Mouse (Mus musculus): ENCODE measurements around the gene Dner. TPM values are rescaled to one million over a fixed set of nuclear protein-coding genes. Genes with fewer than 3 reads are reported as not detected.
"Not testable (repeated sequence)": the region's sequence is repeated elsewhere in the genome, so short reads cannot be mapped to it uniquely, and the experiment has no call there.

The Dner gene
- total RNA-seq, 4 experiments from 2014 or later = 5.0 to 9.6 (median 6.0) TPM

DNA sequence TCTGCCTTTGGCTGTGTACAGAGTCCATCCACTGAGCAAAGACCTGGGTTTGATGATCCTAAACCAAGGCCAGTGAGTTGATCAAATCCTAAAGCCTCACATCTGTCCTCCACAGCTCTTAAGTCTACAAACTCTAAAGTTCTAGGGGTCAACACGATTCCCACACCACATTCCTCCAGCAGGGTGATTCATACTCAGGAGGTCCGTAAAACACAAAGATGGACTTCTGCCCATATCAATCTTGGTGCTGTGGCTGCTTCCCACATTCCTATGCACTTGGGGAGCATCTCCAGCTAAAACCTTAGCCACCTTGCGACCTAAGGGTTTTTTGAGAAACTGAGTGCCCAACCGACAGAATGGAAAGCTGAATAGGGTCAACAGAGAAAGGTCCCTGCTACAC lies 305.1 kb downstream of the Dner start:
- DNase-seq = no peak

DNA sequence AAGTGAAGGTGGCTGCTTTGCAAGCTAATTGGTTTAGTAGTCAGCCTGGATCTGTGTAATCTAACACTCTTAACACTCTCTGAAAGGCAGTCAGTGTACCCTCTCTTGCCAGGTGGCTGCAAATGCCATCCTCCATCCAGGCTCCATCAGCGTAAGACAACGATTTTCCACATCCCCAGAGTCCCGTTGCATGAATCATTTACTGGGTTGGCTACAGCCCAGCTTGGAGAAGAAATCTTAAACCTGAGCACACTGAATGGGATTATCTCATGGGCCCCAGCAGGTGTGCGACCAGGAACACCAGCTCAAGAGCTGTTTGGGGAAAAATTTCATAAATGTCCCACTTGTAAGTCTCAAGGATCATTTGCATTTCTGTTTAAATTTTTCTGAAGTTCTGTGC lies 308.4 kb downstream of the Dner start:
- no peak for DNase-seq

DNA sequence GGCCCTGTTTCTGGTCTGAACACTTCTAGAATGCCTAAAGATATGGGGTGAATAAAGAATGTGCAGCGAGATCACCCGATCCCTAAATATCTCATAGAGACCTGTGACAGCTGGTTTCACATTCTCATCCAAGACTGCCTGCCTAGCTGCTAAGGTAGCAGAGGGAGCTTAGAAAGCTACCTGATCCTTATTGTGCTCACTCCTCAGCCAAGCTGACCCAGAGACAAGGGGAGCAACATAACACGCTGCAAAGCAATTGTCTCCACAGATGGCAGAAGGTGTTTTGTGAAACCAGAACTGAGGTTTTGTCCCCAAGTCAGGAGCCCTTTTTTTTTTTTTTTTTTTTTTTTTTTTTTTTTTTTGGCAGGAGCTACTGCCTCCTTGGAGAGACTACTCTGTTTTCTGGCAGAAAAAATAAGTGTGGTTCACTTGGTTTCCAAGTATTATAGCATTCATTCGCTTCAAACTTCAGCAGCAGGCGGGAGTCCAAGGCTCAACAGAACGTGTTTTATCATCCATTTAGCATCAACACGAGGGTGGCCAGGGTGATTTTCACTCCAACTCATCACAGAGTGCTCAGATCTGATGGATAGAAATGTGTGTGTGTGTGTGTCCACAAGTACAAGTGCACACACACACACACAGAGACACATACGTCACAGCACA lies 309.4 kb downstream of the Dner start:
- no peak for DNase-seq

- no peak for DNase-seq
Measured at GRCm38 (mm10) chr1:84382709-84383108, 313.3 kb downstream of the Dner start.

GRCm38 (mm10) chr1:84382064-84382463 lies 314.0 kb downstream of the Dner start:
- DNase-seq = no peak

DNA sequence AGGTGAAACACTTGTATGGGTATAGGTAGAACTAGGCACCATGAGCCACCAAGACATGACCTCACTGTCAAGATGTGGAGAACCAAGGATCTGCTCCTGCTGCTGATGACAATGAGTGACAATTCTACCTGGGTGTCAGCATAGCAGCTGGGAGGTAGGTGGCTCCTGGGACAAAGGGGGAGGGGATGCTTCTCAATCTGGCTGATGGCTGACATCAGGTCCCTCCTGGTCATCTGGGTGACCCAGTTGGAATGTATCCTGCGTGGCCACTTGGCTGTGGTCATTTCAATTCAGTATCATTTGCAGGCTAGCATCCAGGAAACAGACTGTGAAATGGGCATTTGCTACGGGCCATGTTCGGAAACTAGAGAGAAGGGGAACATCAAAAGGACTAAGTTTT lies 315.1 kb downstream of the Dner start:
- DNase-seq = no peak

DNA sequence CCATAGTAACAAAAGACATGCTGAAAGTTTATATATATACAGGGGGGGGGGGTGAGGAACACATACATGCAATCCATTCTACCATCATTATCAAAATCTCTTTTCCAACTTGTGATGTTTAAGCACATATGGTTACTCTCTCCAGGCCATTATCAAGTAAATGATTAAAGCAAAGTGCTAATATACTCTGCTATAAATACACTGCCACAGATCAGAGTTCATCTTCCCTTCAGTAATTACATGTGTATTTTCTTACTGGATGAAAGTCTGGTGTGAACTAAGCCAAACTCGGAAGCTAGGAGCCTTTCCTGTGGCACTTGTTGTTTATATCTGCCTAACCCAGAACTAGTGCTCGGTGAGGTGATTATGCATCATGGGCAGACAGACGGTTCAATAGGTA lies 328.3 kb downstream of the Dner start:
- no peak for DNase-seq

DNA sequence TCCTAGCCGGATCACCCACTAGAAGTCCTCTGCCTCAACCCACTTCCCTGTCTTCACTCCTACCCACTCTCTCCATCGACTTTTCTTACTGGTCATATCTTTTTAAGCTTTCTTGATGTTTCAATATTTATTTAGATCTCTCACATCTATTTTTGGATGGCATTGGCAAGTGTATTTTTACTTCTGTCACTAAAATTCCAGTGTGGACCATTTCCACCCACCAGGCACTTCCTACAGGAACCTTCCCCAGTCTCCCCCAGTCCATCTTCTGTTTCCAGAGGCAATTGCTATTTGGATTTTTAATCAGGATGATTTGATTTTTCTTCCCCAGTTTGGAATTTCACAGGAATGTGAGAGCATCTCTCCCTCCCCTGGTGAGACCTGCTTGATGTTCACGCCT lies 329.5 kb downstream of the Dner start:
- DNase-seq = no peak

DNA sequence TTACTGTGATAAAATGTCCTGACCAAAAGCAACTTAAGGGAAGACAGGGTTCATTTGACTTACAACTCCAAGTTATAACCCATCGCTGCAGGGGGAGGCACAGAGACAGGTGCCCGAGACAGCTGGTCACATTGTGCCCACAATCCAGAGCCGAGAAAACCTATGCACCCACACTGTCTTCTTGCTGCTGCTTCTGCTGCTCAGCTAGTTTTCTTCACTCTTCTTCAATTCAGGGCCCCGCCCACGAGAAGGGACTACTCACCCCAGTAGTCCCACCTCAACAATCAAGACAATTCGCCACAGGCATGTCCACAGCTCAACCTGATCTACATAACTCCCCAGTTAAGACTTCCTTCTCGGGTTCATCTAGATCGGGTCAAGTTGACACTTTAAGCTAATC lies 332.1 kb downstream of the Dner start, which contains the start of gene Pid1:
Gene Pid1, minus strand, starts transcription at position 214 of the 400 bp plus-strand sequence.
- no peak for DNase-seq

- no peak for DNase-seq
Measured at GRCm38 (mm10) chr1:84362709-84363617, 333.1 kb downstream of the Dner start.

GRCm38 (mm10) chr1:84362209-84362608 lies 333.8 kb downstream of the Dner start:
- no peak for DNase-seq

- DNase-seq = no peak
Measured at GRCm38 (mm10) chr1:84361389-84361788, 334.6 kb downstream of the Dner start.

- DNase-seq = peak; percentile 51
Measured at GRCm38 (mm10) chr1:84359611-84360500, 336.2 kb downstream of the Dner start.

- DNase-seq = no peak
Measured at GRCm38 (mm10) chr1:84357216-84357615, 338.8 kb downstream of the Dner start.

- no peak for DNase-seq
Measured at GRCm38 (mm10) chr1:84350262-84350661, 345.8 kb downstream of the Dner start.

GRCm38 (mm10) chr1:84347796-84348476 lies 348.1 kb downstream of the Dner start:
- DNase-seq = no peak

- not testable (repeated sequence) for DNase-seq
Measured at GRCm38 (mm10) chr1:84332797-84333196, 363.2 kb downstream of the Dner start.

GRCm38 (mm10) chr1:84331861-84332260 lies 364.2 kb downstream of the Dner start:
- DNase-seq = not testable (repeated sequence)

DNA sequence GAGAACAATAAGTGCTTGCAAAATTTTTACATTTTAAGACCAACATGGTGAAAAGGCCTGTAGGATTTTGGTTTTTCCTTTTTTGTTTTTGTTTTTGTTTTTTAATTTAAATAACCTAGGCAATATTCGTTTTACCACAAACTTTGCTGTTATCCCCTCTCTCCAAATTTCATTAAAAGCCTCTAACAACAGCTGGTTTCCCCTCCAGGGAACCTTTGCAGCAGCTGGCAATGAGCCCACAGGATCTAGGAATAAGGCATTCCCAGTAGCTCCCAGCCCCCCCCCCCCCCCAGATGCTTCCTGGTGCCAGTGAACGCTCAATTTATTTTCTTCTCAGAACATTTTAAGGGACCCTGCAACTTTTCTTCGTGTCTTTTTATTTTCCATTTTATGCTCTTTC lies 370.7 kb downstream of the Dner start:
- DNase-seq = no peak

DNA sequence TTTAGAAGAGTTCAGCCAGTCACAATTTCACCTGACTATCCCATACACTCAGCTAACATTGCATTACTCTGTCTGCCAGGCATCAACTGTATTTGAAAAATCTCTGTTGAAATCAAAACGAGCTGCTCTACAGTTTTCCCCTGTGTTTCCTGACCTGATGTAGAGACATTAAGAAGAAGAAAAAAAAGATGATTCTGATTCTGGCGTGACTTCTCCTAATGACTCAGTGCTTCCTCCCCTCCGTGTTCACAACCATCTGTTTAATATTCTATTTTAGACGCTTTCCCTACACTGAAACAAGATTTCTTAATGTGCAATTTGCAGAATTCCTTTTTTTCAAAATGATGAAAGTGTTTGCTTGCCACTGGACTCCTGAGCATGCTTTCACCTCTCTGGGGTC lies 374.7 kb downstream of the Dner start:
- no peak for DNase-seq

Measured in adrenal gland, adult 8-10 months (tissue).